Mouse (Mus musculus) erythroid progenitor cell, adult 5-6 weeks (primary cell): ENCODE measurements at regions not wholly inside any gene's neighbourhood (a gene's known extent, or its start where the extent isn't known, plus 50 kb on each side); places are given as distances from the start of the nearest gene placed in this dataset.
"Not testable (repeated sequence)": the region's sequence is repeated elsewhere in the genome, so short reads cannot be mapped to it uniquely, and the experiment has no call there.

Source experiments
- ATAC-seq: replicated peaks from 2 replicates; pipeline ENCODE4 v1.8.0; 2016; ENCODE audit warnings: moderate number of reproducible peaks, mild to moderate bottlenecking, moderate TSS enrichment, inconsistent platforms; ENCODE audit not compliant: poor library complexity, low FRiP score, severe bottlenecking

DNA sequence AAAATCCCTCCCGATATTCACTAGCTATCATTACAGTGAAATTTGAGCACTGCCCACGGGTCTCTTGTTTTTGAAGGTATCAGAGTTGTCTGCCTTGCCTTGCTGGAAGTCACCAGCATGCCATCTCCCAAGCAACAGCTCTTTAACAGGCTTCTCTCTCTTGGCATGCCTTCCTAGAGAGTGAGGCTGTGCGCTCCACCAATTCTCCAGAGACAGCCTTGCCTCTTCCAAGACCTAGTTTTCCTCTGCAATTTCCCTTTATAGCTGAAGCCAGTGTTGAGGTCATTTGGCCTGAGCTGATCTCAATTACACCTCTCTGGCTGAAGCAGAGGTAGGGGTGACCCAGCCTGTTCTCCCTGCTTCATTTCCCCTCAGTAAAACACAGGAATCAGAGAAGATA is 477.3 kb upstream of the Arid1b start:
- no peak for ATAC-seq

- no peak for ATAC-seq
Measured at GRCm38 (mm10) chr17:4521031-4521430, 473.1 kb upstream of the Arid1b start.

- no peak for ATAC-seq
Measured at GRCm38 (mm10) chr17:4526466-4526865, 467.7 kb upstream of the Arid1b start.

DNA sequence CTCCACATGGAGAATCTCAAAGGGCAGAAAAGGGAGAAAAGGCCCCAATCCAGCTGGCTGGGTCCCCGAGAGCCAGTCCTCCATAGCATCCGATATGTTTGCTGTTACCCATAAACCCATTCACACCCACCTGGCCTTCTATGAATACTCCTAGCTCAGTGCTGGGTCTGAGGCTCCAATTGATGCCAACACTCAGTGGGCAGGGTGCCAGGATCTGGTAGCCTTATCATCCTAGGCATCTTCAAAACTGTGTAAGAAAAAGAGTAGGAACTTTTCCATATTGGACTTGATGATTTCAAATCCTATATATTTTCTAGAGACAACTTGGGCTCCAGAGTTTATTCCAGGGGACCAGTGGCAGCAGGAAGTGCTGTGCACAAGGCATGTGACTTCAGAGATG is 462.0 kb upstream of the Arid1b start:
- ATAC-seq, result no peak

GRCm38 (mm10) chr17:4540435-4540834 is 453.7 kb upstream of the Arid1b start:
- no peak for ATAC-seq

DNA sequence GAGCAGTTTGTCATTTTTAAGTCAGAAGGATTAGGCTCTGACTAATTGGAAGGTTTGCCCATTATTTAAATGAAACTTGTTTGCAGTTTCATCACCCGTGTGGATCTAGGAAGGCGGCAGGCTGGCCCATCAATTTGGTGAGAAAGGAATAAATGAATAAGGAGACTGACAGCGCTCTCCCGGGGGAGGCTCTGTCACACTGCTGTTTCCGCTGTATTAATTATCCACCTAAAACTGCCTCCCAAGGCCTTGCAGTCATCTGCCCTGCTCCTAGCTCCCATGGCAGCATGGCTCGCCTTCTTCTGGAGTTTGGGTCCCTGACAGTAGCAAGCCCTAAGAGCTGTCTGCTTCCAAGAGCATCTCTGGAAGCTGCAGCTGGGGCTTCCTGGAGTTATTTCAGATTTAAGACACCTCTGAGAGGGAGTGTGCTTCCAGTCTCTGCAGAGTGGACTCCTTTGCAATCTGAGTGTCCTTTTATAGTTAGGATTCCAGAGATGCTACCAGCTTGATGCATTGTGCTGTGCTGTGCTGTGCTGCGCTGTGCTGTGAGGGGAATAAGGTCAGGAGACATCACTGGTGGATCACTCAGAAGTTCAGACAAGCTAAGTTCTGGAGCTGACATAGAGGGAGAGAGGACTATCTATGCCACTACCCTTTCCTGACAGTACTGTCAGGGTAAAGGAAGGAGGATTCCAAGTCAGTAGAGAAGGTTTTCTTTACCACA is 452.9 kb upstream of the Arid1b start:
- no peak for ATAC-seq

DNA sequence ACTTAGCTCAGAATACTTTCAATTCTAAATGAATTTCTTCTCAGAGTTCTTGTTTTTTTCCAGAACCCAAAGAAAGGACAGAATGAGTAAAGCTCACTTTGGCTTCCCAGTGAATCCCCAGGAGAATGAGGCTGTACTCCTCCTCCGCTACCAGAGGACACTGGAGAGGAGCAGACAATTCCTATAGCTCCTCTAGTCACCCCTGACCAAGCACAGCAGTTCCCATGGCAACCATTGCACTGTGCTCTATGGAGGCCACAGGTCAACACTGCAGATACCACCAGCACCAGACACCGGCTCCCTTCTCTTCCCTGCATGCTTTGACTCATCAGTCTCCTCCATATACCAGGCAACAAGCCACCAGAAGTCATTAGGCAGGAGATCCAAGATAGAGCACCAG is 447.6 kb upstream of the Arid1b start:
- ATAC-seq, result no peak

- ATAC-seq, result not testable (repeated sequence)
Measured at GRCm38 (mm10) chr17:4553026-4553425, 441.1 kb upstream of the Arid1b start.

DNA sequence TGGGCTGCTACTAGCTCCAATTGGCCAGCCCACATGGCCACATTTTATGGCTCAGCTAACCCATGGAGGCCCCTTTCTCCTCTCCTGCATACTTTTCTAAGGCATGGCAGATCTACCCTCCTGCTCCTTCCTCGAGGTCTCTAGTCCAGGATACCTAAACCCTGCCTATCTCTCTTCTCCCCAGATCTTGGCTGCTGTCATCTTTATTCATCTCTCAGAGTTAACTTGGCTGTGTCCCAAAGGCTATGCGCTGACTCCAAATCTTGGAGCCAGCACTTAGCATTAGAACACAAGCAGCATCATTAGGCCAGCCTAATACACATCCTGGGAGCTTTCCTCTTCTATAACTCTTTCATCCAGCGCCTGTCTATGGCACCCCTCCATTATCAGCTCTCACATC is 430.5 kb upstream of the Arid1b start:
- ATAC-seq, result no peak

GRCm38 (mm10) chr17:4576883-4577282 is 417.2 kb upstream of the Arid1b start:
- ATAC-seq, result no peak

GRCm38 (mm10) chr17:4581851-4582250 is 412.3 kb upstream of the Arid1b start:
- ATAC-seq, result no peak

DNA sequence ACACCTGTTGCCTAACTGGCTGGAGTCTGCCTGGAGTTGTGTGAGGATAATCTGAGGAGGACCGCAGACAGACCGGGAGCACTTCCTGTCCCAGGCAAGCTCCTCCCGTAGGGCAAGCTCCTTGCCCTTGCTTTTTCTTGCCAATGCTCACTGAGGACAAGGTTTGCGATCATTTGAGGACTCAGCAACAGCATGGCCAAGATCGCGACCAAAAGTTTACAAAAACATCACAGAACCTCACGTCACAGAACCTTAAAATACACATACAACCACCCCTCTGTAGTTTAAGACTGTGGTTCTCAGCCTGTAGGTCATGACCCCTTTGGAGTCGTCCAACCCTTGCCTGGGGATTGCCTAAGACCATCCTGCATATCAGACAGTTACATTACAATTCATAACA is 383.7 kb upstream of the Arid1b start:
- no peak for ATAC-seq

GRCm38 (mm10) chr17:4610993-4611392 is 383.1 kb upstream of the Arid1b start:
- no peak for ATAC-seq

GRCm38 (mm10) chr17:4611711-4612110 is 382.4 kb upstream of the Arid1b start:
- no peak for ATAC-seq

GRCm38 (mm10) chr17:4612136-4612535 is 382.0 kb upstream of the Arid1b start:
- no peak for ATAC-seq

- no peak for ATAC-seq
Measured at GRCm38 (mm10) chr17:4612741-4613140, 381.4 kb upstream of the Arid1b start.

- ATAC-seq, result no peak
Measured at GRCm38 (mm10) chr17:4620361-4620760, 373.8 kb upstream of the Arid1b start.

DNA sequence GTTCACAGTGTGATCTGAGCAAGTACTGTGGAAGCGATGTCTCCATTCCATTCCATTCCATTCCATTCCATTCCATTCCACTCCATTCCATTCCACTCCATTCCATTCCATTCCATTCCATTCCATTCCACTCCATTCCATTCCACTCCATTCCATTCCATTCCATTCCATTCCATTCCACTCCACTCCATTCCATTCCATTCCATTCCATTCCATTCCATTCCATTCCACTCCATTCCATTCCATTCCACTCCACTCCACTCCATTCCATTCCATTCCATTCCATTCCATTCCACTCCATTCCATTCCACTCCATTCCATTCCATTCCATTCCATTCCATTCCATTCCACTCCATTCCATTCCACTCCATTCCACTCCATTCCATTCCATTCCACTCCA is 368.0 kb upstream of the Arid1b start:
- ATAC-seq, result not testable (repeated sequence)

DNA sequence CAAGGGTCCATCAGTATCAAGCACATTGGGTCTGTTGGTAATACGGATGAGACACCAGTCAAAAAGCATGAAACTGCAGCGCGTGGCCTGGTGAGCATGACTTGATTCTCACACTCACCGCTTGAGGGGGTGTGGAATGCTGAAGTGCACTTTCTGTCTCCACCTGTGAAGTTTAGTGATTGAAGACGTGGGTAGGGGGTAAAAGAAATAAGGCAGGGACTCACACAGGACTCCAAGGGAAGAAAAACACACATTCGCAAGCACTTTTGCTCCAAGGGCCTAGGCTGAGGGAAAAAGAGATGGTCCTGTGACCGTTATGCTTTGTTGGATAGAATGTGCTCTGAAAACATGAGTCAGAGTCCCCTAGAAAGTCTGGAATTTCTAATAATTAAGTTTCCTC is 366.6 kb upstream of the Arid1b start:
- ATAC-seq, result no peak

DNA sequence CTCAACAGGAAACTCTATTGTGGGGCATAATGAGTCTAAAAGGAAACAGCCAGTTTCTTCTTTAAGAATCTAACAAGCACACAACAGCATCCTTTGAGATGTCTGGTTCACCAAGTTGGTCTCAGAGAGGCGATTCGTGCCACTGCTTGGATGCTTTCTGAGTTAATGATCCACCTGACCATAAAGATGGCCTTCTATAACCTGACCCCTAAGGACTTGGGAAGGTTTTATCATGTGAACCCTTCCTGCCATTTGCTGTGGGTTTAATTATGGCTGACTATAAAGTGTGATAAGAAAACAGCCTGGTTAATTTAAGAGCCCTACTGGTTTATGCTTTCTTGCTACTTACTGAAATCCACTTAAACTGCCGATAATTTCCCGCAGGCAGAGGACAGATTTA is 363.0 kb upstream of the Arid1b start:
- no peak for ATAC-seq

- ATAC-seq, result no peak
Measured at GRCm38 (mm10) chr17:4632506-4632905, 361.6 kb upstream of the Arid1b start.

DNA sequence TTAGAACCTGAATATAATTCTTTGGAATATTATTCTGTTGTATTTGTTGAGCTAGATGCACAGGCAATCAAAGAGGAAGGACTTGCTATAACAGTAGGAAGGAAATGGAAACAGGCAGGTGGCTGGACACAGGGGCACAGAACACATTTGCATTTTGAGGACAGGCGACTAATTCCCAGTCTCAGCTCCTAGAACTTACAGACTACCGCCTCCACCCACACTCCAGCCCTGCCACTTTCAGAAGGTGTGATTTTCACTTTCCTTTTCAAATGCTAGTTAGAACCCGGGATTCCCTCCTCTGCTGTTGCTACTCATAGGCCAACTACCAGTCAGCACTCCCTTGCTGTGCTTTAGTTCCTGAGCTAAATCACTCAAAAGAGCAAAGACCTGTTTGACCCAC is 360.4 kb upstream of the Arid1b start:
- ATAC-seq, result no peak
